Mouse (Mus musculus): Measurements from ENCODE around the gene Shd. TPM values are rescaled to one million over a fixed set of nuclear protein-coding genes. Genes with fewer than 3 reads are reported as not detected.
A peak's percentile ranks its signal among the peaks of the same experiment; 100 is the strongest.

Shd gene
- polyA plus RNA-seq, 1 experiment from 2014 or later: 39.1 TPM

DNA sequence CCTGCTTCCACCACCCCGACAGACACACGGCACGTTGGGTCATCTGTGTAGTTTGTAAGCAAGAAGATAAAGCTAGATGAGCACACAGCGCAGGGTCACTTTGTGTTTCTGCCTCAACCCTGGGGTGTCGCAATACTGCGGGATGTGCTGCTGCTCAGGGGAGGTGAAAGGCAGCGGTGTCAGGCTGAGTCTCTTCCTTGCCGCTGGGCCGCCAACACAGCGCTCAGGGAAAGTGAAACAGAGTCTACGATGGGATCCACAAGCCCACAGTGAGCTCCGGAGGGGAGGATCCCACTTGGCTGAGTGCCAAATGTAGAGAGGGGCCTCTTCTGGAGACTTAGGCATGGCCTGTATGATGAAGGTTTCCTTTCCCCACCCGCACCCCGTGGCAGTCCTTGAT is 7.1 kb upstream of the Shd start:
- DNase-seq (ENCODE audit: low spot score): peak; percentile 8
- Histone ChIP-seq H3K27ac (replicated peaks) (no peak overlapping the region), H3K4me1 (peaks cover 19% of the 10 kb centered on the region), H3K27me3 (replicated peaks; ENCODE audit: low read depth, poor library complexity, severe bottlenecking) (no peaks in the 10 kb centered on the region), H3K9me3 (no peaks in the 10 kb centered on the region), H3K4me3 (0 out of 2 replicates have a peak overlapping the region, but pooled peaks have one; percentile 2), H3K36me3 (replicated peaks) (peaks cover 75% of the 10 kb centered on the region)
- WGBS: 88% methylated on average over 14 of the region's 14 CpGs

DNA sequence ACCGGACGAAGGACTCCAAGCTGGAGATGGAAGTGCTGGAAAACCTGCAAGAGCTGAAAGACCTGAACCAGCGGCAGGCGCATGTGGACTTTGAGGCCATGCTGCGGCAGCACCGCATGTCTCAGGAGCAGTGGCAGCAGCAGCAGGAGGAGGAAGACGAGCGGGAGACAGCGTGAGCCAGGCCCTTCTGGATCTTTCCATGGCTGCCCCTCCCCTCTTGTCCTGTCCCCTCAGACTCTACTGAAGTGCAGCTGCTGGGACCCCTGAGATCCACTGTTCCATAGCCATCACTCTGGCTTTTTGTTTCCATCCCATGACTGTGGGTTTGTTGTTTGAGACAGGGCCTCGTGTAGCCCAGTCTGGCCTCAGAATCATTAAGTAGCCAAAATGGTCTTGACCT is 5.8 kb upstream of the Shd start:
- Histone ChIP-seq H3K9me3 (no peaks in the 10 kb centered on the region), H3K27ac (replicated peaks) (no peak overlapping the region), H3K4me1 (peaks cover 26% of the 10 kb centered on the region), H3K36me3 (replicated peaks) (peaks cover 81% of the 10 kb centered on the region), H3K27me3 (replicated peaks; ENCODE audit: low read depth, poor library complexity, severe bottlenecking) (peaks cover 6% of the 10 kb centered on the region; the same call in 1 of the 2 replicates), H3K4me3 (no peak overlapping the region)
- 94% methylated on average over 10 of the region's 10 CpGs for WGBS
- DNase-seq (ENCODE audit: low spot score): no peak

DNA sequence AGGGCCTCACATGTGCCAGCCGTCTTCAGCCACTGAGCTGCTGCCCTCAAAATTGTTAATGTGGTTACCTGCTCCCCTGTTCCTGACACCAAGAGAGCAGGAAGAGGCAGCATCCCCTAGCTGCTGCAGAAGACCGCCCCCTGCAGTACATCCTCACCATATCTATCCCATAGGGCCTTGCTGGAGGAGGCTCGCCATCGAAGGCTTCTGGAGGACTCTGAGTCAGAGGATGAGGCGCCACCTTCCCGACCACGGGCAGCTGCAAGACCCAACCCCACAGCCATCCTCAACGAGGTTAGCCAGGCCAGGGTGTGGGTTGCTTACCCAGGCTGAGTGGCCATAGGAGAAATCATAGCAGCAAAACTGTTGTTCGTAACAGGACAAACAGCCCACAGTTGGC is 5.3 kb upstream of the Shd start:
- H3K27ac ChIP-seq (replicated peaks): no peak overlapping the region
- DNase-seq (ENCODE audit: low spot score): no peak
- peaks cover 11% of the 10 kb centered on the region; the same call in 1 of the 2 replicates for H3K27me3 ChIP-seq (replicated peaks; ENCODE audit: low read depth, poor library complexity, severe bottlenecking)
- WGBS: 84% methylated on average over 9 of the region's 9 CpGs
- no peaks in the 10 kb centered on the region for H3K9me3 ChIP-seq
- peaks cover 26% of the 10 kb centered on the region for H3K4me1 ChIP-seq
- no peak overlapping the region for H3K4me3 ChIP-seq
- H3K36me3 ChIP-seq (replicated peaks): peaks cover 81% of the 10 kb centered on the region

DNA sequence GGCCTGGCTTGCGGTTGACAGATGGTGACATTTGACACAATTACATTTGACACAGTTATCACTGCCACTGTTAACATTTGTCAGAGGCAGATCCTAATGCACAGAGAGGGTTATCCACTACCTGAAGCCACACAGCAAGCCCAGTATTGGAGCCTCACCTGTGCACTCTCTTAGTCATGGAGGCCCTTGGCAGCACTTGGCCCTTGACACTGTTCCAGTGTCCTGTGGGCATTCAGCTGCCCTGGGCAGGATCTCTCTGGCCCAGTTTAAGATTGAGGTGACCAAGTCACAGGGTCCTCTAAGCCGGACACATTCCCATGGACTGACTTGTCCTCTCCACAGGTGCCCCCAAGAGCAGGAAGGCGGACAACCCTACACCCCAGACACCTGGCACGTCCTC is 3.1 kb upstream of the Shd start:
- WGBS: 88% methylated on average over 4 of the region's 4 CpGs
- Histone ChIP-seq H3K4me3 (no peak overlapping the region), H3K36me3 (replicated peaks) (peaks cover 64% of the 10 kb centered on the region), H3K27me3 (replicated peaks; ENCODE audit: low read depth, poor library complexity, severe bottlenecking) (peaks cover 24% of the 10 kb centered on the region), H3K4me1 (peaks cover 42% of the 10 kb centered on the region), H3K27ac (replicated peaks) (no peak overlapping the region), H3K9me3 (no peaks in the 10 kb centered on the region)
- DNase-seq (ENCODE audit: low spot score): no peak

DNA sequence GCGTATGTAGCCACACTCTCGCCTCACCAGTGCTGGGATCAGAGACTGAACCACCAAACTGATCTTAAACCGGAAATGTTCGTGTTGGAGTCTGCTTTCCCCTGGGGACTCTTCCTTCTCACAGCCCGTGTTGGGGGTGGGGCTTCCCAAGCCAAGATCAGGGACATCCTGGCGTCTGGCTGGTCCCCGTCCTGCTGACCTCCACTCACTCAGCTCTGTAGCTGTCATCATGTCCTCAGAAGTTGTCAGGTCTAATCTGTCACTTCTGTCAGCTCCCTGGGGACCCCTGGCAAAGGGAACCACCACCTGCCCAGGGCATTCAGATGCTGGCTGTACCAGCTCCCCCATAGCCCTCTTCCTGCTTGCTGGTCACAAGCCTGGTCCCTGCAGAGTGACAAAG is 2.1 kb upstream of the Shd start:
- H3K27me3 ChIP-seq (replicated peaks; ENCODE audit: low read depth, poor library complexity, severe bottlenecking): peaks cover 32% of the 10 kb centered on the region
- H3K36me3 ChIP-seq (replicated peaks): peaks cover 64% of the 10 kb centered on the region
- H3K4me3 ChIP-seq: no peak overlapping the region
- H3K9me3 ChIP-seq: no peaks in the 10 kb centered on the region
- H3K27ac ChIP-seq (replicated peaks): no peak overlapping the region
- peaks cover 42% of the 10 kb centered on the region for H3K4me1 ChIP-seq
- DNase-seq (ENCODE audit: low spot score): no peak
- 55% methylated on average over 7 of the region's 7 CpGs for WGBS

DNA sequence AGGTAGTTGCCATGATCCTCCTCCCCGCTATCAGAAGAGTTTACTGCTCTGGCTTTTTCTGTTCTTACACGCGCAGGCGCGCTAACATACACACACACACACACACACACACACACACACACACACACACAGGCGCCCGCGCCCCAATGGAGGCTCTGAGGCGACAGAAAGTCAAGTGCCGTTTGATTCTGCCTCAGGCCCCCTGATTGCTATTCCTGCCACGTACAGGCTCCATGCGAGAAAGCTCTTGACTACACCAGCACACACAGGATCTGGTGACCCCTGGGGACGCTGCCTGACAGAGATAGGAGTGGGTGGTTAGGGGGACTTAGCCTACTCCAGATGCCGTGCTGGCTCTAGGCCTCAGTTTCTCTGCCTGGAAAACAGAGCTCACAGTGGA is 707 bp upstream of the Shd start:
- DNase-seq (ENCODE audit: low spot score): peak; percentile 53
- 44% methylated on average over 14 of the region's 14 CpGs for WGBS
- no peaks in the 10 kb centered on the region for H3K9me3 ChIP-seq
- H3K27me3 ChIP-seq (replicated peaks; ENCODE audit: low read depth, poor library complexity, severe bottlenecking): peaks cover 32% of the 10 kb centered on the region
- H3K4me1 ChIP-seq: peaks cover 42% of the 10 kb centered on the region
- peak overlapping the region; percentile 69 for H3K4me3 ChIP-seq
- H3K36me3 ChIP-seq (replicated peaks): peaks cover 61% of the 10 kb centered on the region
- H3K27ac ChIP-seq (replicated peaks): peak overlapping the region; percentile 88

DNA sequence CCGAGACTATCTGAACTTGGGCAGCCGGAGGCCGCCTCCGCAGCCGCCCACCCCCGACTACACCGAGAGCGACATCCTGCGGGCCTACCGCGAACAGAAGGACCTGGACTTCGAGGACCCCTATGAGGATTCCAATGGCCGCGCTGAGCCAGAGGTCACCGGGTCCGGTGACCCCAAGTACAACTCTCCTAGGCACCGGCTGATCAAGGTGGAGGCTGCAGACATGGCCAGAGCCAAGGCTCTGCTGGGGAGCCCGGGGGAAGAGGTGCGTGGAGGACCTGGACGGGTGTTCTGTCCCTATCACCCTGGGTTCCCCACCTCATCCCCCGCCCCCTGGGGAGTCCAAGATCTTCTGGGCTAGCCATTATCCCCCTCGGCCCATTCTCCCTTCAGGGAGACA is 1.2 kb downstream of the Shd start:
- 23% methylated on average over 22 of the region's 22 CpGs for WGBS
- Histone ChIP-seq H3K36me3 (replicated peaks) (peaks cover 43% of the 10 kb centered on the region), H3K9me3 (no peaks in the 10 kb centered on the region), H3K27me3 (replicated peaks; ENCODE audit: low read depth, poor library complexity, severe bottlenecking) (peaks cover 32% of the 10 kb centered on the region), H3K27ac (replicated peaks) (peak overlapping the region; percentile 88), H3K4me1 (peaks cover 47% of the 10 kb centered on the region), H3K4me3 (peak overlapping the region; percentile 69)
- no peak for DNase-seq (ENCODE audit: low spot score)

DNA sequence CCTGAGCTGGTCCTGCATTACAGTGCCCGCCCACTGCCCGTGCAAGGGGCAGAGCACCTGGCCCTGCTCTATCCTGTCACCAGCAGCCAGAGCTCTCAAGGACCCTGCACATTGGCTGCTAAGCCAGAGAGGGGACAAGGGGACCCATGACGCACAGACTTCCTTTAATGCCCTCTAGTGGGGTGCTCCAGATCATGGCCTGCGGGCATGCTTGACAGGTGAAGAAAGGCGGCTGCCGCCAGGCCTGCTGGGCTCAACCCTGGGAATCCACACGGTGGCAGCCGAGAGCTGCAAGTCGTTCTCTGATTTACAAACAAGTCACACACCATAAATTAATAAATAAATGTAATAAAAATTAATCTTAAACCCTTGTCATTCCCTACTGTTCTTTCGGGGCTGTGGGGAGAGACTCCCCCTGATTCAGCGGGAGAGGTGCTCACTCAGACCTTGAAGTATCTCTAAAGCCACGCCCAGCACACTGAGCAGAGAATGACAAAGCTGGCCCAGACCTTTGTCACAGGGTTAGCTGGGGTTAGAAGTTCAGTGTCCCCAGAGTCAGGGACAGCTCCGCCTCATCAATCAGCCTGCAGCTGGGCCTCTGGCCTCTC is 6.1 kb downstream of the Shd start:
- DNase-seq (ENCODE audit: low spot score): peak; percentile 84
- H3K9me3 ChIP-seq: no peaks in the 10 kb centered on the region
- H3K4me1 ChIP-seq: peaks cover 22% of the 10 kb centered on the region
- peaks cover 14% of the 10 kb centered on the region for H3K27me3 ChIP-seq (replicated peaks; ENCODE audit: low read depth, poor library complexity, severe bottlenecking)
- peak overlapping the region; percentile 58; the same call in 1 of the 2 replicates for H3K27ac ChIP-seq (replicated peaks)
- H3K4me3 ChIP-seq: no peak overlapping the region
- peaks cover 19% of the 10 kb centered on the region for H3K36me3 ChIP-seq (replicated peaks)
- 17% methylated on average over 13 of the region's 13 CpGs for WGBS

DNA sequence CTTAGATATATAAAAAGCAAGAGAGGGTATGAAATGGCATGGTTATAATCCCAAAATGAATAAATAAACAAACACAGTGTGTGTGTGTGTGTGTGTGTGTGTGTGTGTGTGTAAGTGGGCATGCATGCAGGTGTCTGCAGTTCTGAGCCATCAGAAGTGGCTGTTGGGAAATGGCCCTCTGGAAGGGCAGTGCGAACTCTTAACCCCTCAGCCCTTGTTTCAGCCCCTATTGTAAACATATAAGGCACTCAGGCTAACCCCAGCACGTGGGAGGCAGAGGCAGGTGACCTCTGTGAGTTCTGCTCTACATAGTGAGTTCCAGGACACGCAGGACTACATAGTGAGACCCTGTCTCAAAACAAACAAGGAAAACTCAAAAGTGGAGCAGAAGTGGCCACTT is 7.0 kb downstream of the Shd start:
- 58% methylated on average over 3 of the region's 3 CpGs for WGBS

DNA sequence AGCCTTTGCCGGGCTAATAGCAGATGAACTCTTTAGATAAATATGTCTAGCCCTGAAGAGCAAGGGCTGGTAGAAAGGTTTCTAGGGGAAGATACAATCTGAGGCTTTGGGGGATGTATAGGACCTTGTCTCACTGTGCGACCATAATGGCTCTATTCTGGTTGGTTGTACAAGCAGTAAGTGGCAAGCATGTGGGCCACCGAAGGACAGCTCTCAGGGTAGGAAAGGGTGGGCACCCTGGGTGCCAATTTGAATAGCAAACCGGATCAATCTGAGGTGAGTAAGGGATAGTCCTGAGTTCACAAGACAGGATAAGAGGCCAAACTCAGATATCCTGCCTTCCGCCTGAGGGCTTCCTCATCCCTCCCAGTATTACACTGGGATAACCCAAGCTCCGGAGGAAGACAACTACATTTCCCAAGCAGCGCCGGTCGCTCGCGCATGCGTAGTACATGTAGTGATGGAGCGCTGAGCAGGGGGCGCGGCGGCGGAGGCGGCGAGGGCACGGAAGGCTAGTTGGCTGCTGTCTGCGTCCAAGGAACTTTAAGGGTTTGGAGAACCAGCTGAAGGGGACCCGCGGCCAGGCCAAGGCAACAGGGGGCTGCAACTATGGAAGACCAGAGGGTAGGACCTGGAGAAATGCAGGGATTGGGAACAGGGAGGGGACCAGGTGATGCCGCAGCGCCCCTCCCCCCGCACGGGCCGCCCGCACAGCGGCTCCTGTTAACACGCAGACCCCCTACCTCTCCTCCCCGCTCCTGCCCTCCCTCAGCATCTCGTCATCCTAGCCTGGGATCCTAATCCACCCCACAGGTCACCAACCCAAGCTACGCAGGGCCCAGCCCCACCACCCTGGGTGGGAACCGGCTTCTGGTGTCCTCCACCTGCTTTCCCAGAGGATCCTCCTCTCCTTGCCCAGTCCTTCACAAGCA is 16.0 kb downstream of the Shd start, which contains the start of gene Fsd1:
Gene Fsd1, plus strand, starts transcription at position 480 of the 932 bp plus-strand sequence.
- WGBS: 8% methylated on average over 35 of the region's 35 CpGs
- DNase-seq (ENCODE audit: low spot score): peak; percentile 87
- H3K36me3 ChIP-seq (replicated peaks): peaks cover 21% of the 10 kb centered on the region
- H3K4me3 ChIP-seq: peak within 1 kb of the TSS; percentile 79
- H3K27ac ChIP-seq (replicated peaks): peak within 1 kb of the TSS; percentile 83
- no peaks in the 10 kb centered on the region for H3K9me3 ChIP-seq
- H3K27me3 ChIP-seq (replicated peaks; ENCODE audit: low read depth, poor library complexity, severe bottlenecking): peaks cover 9% of the 10 kb centered on the region; the same call in 1 of the 2 replicates
- peaks cover 13% of the 10 kb centered on the region for H3K4me1 ChIP-seq

More for the DNA sequence above, 7.0 kb downstream of the Shd start:
- Histone ChIP-seq H3K27me3 (replicated peaks; ENCODE audit: low read depth, poor library complexity, severe bottlenecking) (peaks cover 8% of the 10 kb centered on the region; the same call in 1 of the 2 replicates), H3K4me3 (no peak overlapping the region), H3K27ac (replicated peaks) (0 out of 2 replicates have a peak overlapping the region, but pooled peaks have one; percentile 58), H3K4me1 (peaks cover 17% of the 10 kb centered on the region), H3K9me3 (no peaks in the 10 kb centered on the region), H3K36me3 (replicated peaks) (peaks cover 19% of the 10 kb centered on the region)
- no peak for DNase-seq (ENCODE audit: low spot score)

DNA sequence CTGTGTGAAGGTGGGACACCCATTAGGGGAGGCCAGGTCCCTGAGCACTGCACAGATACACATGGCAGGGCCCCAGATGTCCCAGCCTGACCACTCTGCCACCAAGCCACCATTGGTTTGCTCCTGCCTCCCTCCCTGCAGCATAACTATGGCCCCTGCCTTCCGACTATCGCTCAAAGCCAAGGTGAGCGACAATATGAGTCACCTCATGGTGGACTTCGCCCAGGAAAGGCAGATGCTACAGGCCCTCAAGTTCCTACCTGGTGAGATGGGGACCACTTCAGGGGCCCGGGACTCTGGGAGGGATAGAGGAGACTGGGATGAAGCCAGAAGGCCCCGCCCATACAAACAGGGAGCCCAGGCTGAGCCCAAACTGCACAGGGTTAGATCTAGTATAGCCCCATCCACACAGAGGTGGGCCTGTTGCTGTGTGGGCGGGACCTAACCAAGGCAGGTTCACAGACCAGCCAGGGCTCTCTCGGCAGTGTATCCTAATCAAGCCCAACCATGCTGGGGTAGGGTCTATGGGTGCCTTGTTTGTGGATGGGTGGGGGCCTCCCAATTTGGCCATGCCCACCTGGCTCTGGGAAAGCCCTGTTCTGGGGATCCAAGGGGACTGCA is 20.1 kb downstream of the Shd start:
- peaks cover 57% of the 10 kb centered on the region for H3K36me3 ChIP-seq (replicated peaks)
- 79% methylated on average over 8 of the region's 8 CpGs for whole genome bisulfite sequencing

DNA sequence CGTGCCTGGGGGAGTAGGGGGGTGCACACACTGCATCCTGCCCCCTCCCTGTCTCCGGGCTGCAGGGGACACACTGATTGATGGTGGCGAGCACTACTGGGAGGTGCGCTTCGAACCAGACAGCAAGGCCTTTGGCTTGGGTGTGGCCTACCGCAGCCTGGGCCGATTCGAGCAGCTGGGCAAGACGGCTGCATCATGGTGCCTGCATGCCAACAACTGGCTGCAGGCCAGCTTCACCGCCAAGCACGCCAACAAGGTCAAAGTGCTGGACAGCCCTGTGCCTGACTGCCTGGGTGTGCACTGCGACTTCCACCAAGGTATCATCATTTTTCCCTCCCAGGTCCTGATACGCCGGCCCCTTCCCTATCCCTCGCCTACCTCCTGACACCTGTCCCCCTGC is 25.7 kb downstream of the Shd start:
- 92% methylated on average over 15 of the region's 15 CpGs for WGBS
- H3K36me3 ChIP-seq (replicated peaks): peaks cover 62% of the 10 kb centered on the region

More for the DNA sequence above, 20.1 kb downstream of the Shd start:
- Histone ChIP-seq H3K27me3 (replicated peaks; ENCODE audit: low read depth, poor library complexity, severe bottlenecking) (peaks cover 9% of the 10 kb centered on the region; the same call in 1 of the 2 replicates), H3K4me1 (peaks cover 13% of the 10 kb centered on the region), H3K9me3 (no peaks in the 10 kb centered on the region), H3K27ac (replicated peaks) (no peak overlapping the region), H3K4me3 (no peak overlapping the region)
- DNase-seq (ENCODE audit: low spot score): no peak

More for the DNA sequence above, 25.7 kb downstream of the Shd start:
- Histone ChIP-seq H3K27ac (replicated peaks) (no peak overlapping the region), H3K4me1 (peaks cover 11% of the 10 kb centered on the region), H3K4me3 (no peak overlapping the region), H3K9me3 (no peaks in the 10 kb centered on the region), H3K27me3 (replicated peaks; ENCODE audit: low read depth, poor library complexity, severe bottlenecking) (peaks cover 17% of the 10 kb centered on the region)
- DNase-seq (ENCODE audit: low spot score): no peak
